Mouse (Mus musculus): ENCODE results near the gene Bag1. TPM values are rescaled to one million over a fixed set of nuclear protein-coding genes. Genes with fewer than 3 reads are reported as not detected.
A peak's percentile ranks its signal among the peaks of the same experiment; 100 is the strongest.

Gene Bag1
- total RNA-seq (2021), result 100 to 1,000 TPM; 147 to 150 TPM
- long read RNA-seq, experiment 1, transcript Bag1-202 (7 exons, 1,336 nt), result major isoform, 186 of 195 reads
- long read RNA-seq, experiment 1, partial matches to known transcripts, result 0 of 195 reads
- long read RNA-seq, experiment 1, other reads (novel, unspliced or antisense), result 9 of 195 reads
- long read RNA-seq, experiment 2, transcript Bag1-202 (7 exons, 1,336 nt), result major isoform, 206 of 218 reads
- long read RNA-seq, experiment 2, partial matches to known transcripts, result 4 of 218 reads
- long read RNA-seq, experiment 2, other reads (novel, unspliced or antisense), result 8 of 218 reads

- peak; percentile 98 for DNase-seq
- intact Hi-C loops (cut with DNase I; ENCODE audit: low total_unique reads), result loop anchor here (2.0 kb wide), 1 partner anchor 23 kb away; the partner anchor contains the start of gene Nfx1
Measured at GRCm38 (mm10) chr4:40948160-40948708, at the start of gene Bag1, which contains the start of gene Chmp5. Bag1 (minus strand) TSS chr4:40948294. Chmp5 (plus strand) TSS chr4:40948407.

DNA sequence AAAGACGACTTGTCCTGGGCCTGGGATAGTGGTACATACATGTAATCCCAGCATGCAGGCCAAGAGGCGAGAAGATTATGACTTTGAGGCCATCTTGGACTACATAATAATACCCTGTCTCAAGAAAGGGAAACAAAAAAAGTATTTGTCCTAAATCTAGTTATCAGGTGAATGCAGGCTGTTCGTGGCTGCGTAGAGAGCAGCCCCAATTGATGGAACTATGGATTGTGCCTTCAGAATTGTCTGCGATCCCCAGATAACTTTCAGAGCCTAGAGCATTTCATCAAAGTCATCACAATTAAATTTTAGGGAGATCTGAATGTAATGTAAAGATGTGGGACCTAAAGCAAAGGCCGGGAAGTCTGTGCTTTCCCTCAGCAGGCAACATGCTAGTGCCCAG, 48.2 kb upstream of the Bag1 start:
- intact Hi-C loops (cut with DNase I; ENCODE audit: low total_unique reads), result no loop called here
- DNase-seq, result no peak

GRCm38 (mm10) chr4:40989633-40990032, 41.5 kb upstream of the Bag1 start:
- intact Hi-C loops (cut with DNase I; ENCODE audit: low total_unique reads), result no loop called here
- DNase-seq, result no peak

DNA sequence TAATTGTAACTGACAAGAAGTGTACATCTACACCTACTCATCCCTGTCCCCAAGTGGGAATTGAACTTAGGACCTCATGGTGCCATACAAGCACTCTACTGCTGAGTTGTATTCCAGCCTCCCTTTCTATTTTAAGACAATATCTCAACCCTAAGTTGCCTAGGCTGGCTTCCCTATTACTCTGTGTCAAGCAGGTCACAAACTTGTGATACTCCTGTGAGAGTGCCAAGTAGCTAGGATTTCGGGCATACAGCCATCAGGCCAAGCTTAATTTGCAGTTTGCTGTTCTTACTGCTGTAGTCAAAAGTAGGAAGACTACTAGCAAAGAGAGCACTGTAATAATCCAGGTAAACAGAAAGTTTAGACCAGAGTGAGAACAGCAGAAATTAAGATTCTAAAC, 35.6 kb upstream of the Bag1 start:
- intact Hi-C loops (cut with DNase I; ENCODE audit: low total_unique reads), result no loop called here
- DNase-seq, result peak; percentile 57

- DNase-seq, result no peak
- intact Hi-C loops (cut with DNase I; ENCODE audit: low total_unique reads), result no loop called here
Measured at GRCm38 (mm10) chr4:40982486-40982885, 34.4 kb upstream of the Bag1 start.

GRCm38 (mm10) chr4:40979430-40979829, 31.3 kb upstream of the Bag1 start:
- intact Hi-C loops (cut with DNase I; ENCODE audit: low total_unique reads), result no loop called here
- no peak for DNase-seq

GRCm38 (mm10) chr4:40976651-40977050, 28.6 kb upstream of the Bag1 start:
- DNase-seq, result no peak
- intact Hi-C loops (cut with DNase I; ENCODE audit: low total_unique reads), result no loop called here

DNA sequence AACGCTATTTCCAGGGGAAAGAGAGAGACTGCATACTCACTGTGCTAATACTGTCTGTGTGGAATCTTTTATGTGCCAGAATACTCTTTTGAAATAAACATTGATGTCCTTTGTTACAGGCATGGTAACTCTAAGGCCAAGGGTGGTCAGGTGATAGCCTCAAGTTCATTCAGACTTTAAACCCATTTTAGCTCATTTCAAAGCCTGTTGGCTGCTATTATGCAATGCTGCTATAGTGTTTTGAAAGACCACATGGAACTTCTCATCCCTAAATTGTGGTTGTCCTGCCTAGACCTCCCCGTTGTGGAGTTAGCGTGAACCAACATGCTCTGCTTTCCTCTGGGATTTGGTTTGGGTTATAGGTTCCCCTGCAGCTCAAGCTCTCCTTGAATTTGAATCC, 27.6 kb upstream of the Bag1 start:
- DNase-seq, result no peak
- intact Hi-C loops (cut with DNase I; ENCODE audit: low total_unique reads), result no loop called here

DNA sequence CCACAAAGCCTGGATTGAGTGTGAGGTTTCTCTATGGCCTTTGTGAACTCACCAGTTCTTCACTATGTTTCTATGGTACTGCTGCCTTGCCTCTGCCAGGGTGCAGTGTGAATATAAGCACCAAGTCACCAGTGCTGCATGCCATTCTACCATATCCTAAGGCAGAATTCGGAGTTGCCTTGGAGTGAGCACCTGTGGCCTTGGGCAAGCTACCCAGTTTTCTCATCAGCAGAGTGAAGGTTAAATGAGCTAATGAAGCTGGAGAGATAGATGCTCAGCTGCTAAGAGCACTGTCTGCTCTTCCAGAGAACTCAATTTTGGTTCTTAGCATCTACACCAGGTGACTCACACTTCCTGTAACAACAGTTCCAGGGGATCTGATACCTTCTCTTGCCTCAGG, 25.9 kb upstream of the Bag1 start:
- DNase-seq, result no peak
- intact Hi-C loops (cut with DNase I; ENCODE audit: low total_unique reads), result no loop called here

DNA sequence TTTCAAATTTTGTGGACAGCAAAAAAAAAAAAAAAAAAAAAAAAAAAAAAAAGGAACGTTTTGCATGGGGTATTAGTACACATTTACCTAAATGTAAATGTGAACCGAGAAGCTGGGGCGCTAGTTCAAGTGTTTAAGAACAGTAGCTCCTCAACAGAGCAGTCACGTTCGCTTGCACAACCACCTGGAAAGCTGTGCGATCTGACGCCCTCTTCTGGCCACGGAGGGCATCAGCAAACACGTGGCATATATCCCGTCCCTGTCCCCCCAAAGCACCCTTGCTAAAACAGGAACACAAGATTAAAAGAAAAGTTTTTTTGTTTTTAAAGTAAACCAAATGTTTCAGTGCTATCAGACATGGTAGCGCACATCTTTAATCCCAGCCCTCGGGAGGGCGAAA, 23.6 kb upstream of the Bag1 start:
- intact Hi-C loops (cut with DNase I; ENCODE audit: low total_unique reads), result loop anchor here (2.0 kb wide), 1 partner anchor 23 kb away; the partner anchor contains the start of genes Bag1 and Chmp5
- peak; percentile 38 for DNase-seq

- intact Hi-C loops (cut with DNase I; ENCODE audit: low total_unique reads), result loop anchor here (2.0 kb wide), 1 partner anchor 22 kb away; the partner anchor contains the start of genes Bag1 and Chmp5
- DNase-seq, result peak; percentile 97
Measured at GRCm38 (mm10) chr4:40970842-40971701, 23.0 kb upstream of the Bag1 start, which contains the start of gene Nfx1. Nfx1 (plus strand) TSS chr4:40970906.

- no peak for DNase-seq
- intact Hi-C loops (cut with DNase I; ENCODE audit: low total_unique reads), result loop anchor here (2.0 kb wide), 1 partner anchor 22 kb away; the partner anchor contains the start of genes Bag1 and Chmp5
Measured at GRCm38 (mm10) chr4:40970592-40970841, 22.4 kb upstream of the Bag1 start.

- DNase-seq, result no peak
- intact Hi-C loops (cut with DNase I; ENCODE audit: low total_unique reads), result loop anchor here (2.0 kb wide), 1 partner anchor 21 kb away; the partner anchor contains the start of genes Bag1 and Chmp5
Measured at GRCm38 (mm10) chr4:40969781-40970591, 21.9 kb upstream of the Bag1 start.

DNA sequence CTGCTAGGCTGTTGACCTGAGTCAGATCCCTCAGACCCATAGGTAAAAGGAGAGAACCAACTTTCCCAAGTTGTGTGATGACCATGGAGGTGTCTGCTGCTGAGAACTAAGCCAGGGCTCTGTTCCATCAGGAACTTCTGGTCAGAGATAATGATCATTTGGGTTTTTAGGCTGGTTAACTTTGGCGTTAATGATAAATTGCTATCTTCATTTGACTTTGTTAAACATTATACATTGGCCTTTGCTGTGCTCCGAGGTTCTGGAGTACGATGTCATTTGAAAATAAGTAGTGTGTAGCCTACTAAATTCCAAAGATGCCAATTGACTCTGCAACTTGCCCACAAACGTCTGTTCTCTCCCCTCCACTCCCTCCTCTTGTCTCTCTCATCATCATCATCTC, 21.1 kb upstream of the Bag1 start:
- intact Hi-C loops (cut with DNase I; ENCODE audit: low total_unique reads), result no loop called here
- no peak for DNase-seq

GRCm38 (mm10) chr4:40963536-40963935, 15.4 kb upstream of the Bag1 start:
- intact Hi-C loops (cut with DNase I; ENCODE audit: low total_unique reads), result no loop called here
- no peak for DNase-seq

DNA sequence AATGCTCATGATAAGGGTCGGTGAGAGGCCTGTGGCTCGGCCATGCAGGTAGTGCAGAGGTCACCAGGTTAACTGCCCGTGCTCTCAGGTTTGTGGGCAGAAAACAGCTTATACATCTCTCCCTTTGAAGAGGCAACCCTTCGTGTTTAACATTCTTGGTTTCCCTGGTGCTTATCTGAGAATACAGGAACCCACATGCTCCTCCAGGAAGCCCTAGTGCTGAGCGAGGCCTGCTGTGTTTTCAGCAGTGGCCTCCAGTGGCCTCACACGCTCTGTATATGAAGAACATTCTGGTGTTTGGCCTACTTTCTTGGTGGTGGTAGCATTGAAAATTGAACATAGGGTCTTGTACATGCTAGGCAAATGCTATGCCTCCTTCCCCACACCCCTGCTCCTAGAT, 7.8 kb upstream of the Bag1 start:
- intact Hi-C loops (cut with DNase I; ENCODE audit: low total_unique reads), result no loop called here
- DNase-seq, result no peak

- no peak for DNase-seq
- intact Hi-C loops (cut with DNase I; ENCODE audit: low total_unique reads), result no loop called here
Measured at GRCm38 (mm10) chr4:40953521-40953920, 5.4 kb upstream of the Bag1 start.

DNA sequence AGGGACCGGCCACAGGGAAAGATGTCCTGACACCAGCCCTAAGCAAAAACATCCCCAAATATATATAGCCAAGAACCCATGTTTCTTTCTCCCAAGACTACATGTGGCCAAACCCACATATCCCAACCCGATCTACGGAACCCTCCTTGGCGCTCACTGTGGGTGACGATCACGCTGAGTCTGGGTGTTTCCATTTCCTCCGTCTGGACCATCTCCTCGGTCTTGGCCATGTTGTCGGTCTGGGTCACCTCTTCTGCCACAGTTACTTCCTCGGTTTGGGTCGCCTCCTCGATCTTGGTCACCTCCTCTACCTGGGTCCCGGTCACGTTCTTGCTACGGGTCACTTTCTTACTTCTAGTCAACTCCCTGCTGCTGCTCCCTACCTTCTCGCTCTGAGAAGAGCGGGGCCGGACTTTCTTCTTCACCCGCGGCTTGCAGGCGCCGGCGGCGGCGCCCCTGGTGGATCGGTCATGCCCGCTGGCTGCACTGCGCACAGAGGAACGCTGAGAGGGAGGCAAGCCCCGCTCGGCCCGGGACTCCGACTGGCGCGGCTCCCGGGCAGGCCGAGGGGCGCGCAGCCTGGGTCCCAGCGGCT, 432 bp downstream of the Bag1 start:
- DNase-seq, result no peak
- intact Hi-C loops (cut with DNase I; ENCODE audit: low total_unique reads), result loop anchor here (2.0 kb wide), 1 partner anchor 23 kb away; the partner anchor contains the start of gene Nfx1

DNA sequence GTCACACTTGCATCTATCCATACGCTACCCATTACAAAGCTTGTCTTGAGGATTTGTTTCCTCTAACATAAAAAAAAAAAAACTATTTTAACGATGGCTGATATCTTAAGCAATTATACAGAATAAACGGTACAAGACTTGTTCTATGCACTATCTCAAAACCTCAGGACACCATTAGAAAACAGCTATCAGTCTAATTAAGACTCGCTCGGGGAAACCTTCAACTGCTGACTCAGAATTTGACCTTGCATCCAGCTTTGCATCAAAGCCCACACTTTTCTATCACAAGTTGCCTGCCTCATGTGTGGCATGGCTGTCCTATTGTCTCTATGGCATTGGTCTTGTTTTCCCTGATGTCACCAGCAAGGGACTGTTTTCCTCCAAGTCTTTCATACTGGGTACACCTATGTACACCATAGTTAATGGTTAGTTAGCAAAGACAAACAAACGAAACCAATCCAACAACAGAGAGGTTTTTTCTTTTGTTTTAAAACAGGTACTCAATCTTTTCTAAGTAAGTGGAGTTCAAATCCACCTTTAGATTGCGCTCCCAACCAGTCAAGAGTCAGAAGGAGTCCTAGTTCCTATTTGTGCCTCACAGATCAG, 1.5 kb downstream of the Bag1 start:
- intact Hi-C loops (cut with DNase I; ENCODE audit: low total_unique reads), result no loop called here
- DNase-seq, result no peak

Measured in gastrocnemius, postnatal 14 days (tissue).